Mouse (Mus musculus): Measurements from ENCODE around the gene Inka2.

- TF ChIP-seq CTCF (IDR thresholded peaks at IDR 0.05; ENCODE audit: control insufficient read depth, insufficient read depth, insufficient replicate concordance, low read depth, low read length) (no peak), POLR2A (IDR thresholded peaks at IDR 0.05; ENCODE audit: control insufficient read depth, low read depth, low read length) (no peak)
These were observed 39.2 kb upstream of the Inka2 start for GRCm38 (mm10) chr3:105665105-105665765.

Data from testis, adult 2 months (tissue).